Mouse (Mus musculus) hindbrain, embryonic 11.5 days (tissue): Measurements from ENCODE around the gene Ercc6. TPM values are rescaled to one million over a fixed set of nuclear protein-coding genes. Genes with fewer than 3 reads are reported as not detected.

ENCODE experiments used
- ATAC-seq: fragments of 200-750 bp; cut with Nextera tagmentation; 2 replicates; pipeline ENCODE4 v1.8.0; 2017; ENCODE audit warnings: mild to moderate bottlenecking, moderate TSS enrichment, moderate library complexity; ENCODE audit not compliant: low FRiP score
- DNase-seq: peaks from one replicate; pipeline ENCODE4 v3.0.0-alpha.2; 2015; ENCODE audit warnings: low spot score
- H3K27ac ChIP-seq: fragments of 300-500 bp; sonication (generic); 2 replicates; pipeline ENCODE4 v1.5.1; 2014; ENCODE audit warnings: mild to moderate bottlenecking, low read depth, low read length
- H3K27me3 ChIP-seq: fragments of 300-500 bp; sonication (generic); 2 replicates; pipeline ENCODE4 v1.6.1; 2014; ENCODE audit warnings: mild to moderate bottlenecking, low read length, moderate library complexity, mixed read lengths; ENCODE audit not compliant: control insufficient read depth, insufficient read depth
- H3K36me3 ChIP-seq: fragments of 300-500 bp; sonication (generic); 2 replicates; pipeline ENCODE4 v1.6.1; 2014; ENCODE audit warnings: mild to moderate bottlenecking, low read length, moderate library complexity, mixed read lengths; ENCODE audit not compliant: control insufficient read depth, insufficient read depth
- H3K4me1 ChIP-seq: fragments of 300-500 bp; sonication (generic); replicated peaks from 2 replicates; pipeline ENCODE4 v1.6.1; 2014; ENCODE audit warnings: low read length, mixed read lengths; ENCODE audit not compliant: control insufficient read depth, insufficient read depth
- H3K4me2 ChIP-seq: fragments of 300-500 bp; sonication (generic); replicated peaks from 2 replicates; pipeline ENCODE4 v1.6.1; 2014; ENCODE audit warnings: mild to moderate bottlenecking, low read depth, low read length
- H3K4me3 ChIP-seq: fragments of 300-500 bp; sonication (generic); 2 replicates; pipeline ENCODE4 v1.5.1; 2014; ENCODE audit warnings: low read depth, low read length
- H3K9ac ChIP-seq: fragments of 300-500 bp; sonication (generic); 2 replicates; pipeline ENCODE4 v1.6.1; 2014; ENCODE audit warnings: low read depth, low read length
- H3K9me3 ChIP-seq: fragments of 300-500 bp; sonication (generic); 2 replicates; pipeline ENCODE4 v1.6.1; 2016; ENCODE audit warnings: low read length; ENCODE audit not compliant: control insufficient read depth
- WGBS: fragments of 180-500 bp; shearing (Covaris S2); extraction: QIAGEN DNeasy Blood & Tissue Kit; methylation state at CpG from one replicate; pipeline ENCODE4 v1.1.7; 2014; 5-methylcytosine and 5-hydroxymethylcytosine counted together
- polyA plus RNA-seq: library from polyadenylated mRNA; unstranded; fragments of >200 nt; fragmentation: Nextera tagmentation; extraction: Ambion mirVana; gene quantifications from 2 replicates; pipeline ENCODE4 v1.2.1, GENCODE M21; 2014

Ercc6 gene
- polyA plus RNA-seq, 1 experiment from 2014 or later, result 32.4 TPM

GRCm38 (mm10) chr14:32482061-32482460, 31.3 kb upstream of the Ercc6 start:
- no peak overlapping the region for H3K4me3 ChIP-seq
- H3K4me1 ChIP-seq, result no peaks in the 10 kb centered on the region
- no peaks in the 10 kb centered on the region for H3K27me3 ChIP-seq
- H3K9me3 ChIP-seq, result no peaks in the 10 kb centered on the region
- no peak for ATAC-seq
- H3K36me3 ChIP-seq, result no peaks in the 10 kb centered on the region
- DNase-seq, result peak; percentile 63
- no peak overlapping the region for H3K9ac ChIP-seq
- WGBS, result 9% methylated on average over 3 of the region's 3 CpGs
- H3K27ac ChIP-seq, result no peak overlapping the region
- H3K4me2 ChIP-seq, result no peak overlapping the region

GRCm38 (mm10) chr14:32492521-32492920, 20.8 kb upstream of the Ercc6 start:
- 24% methylated on average over 13 of the region's 13 CpGs for WGBS
- H3K9ac ChIP-seq, result no peak overlapping the region
- H3K9me3 ChIP-seq, result no peaks in the 10 kb centered on the region
- H3K36me3 ChIP-seq, result no peaks in the 10 kb centered on the region
- peak overlapping the region; percentile 9 for H3K4me2 ChIP-seq
- no peaks in the 10 kb centered on the region for H3K4me1 ChIP-seq
- ATAC-seq, result no peak
- peak; percentile 19 for DNase-seq
- no peak overlapping the region for H3K27ac ChIP-seq
- H3K4me3 ChIP-seq, result no peak overlapping the region
- H3K27me3 ChIP-seq, result no peaks in the 10 kb centered on the region; the same call in 1 of the 2 replicates

GRCm38 (mm10) chr14:32496115-32496850, 17.0 kb upstream of the Ercc6 start:
- Histone ChIP-seq H3K4me1 (no peaks in the 10 kb centered on the region), H3K4me2 (no peak overlapping the region), H3K27ac (no peak overlapping the region), H3K4me3 (no peak overlapping the region), H3K36me3 (no peaks in the 10 kb centered on the region), H3K27me3 (no peaks in the 10 kb centered on the region; the same call in 1 of the 2 replicates), H3K9me3 (no peaks in the 10 kb centered on the region), H3K9ac (no peak overlapping the region)
- ATAC-seq (no peak), DNase-seq (no peak)
- WGBS, result 83% methylated on average over 8 of the region's 8 CpGs

- 70% methylated on average over 2 of the region's 2 CpGs for WGBS
- no peak overlapping the region for H3K4me2 ChIP-seq
- H3K4me1 ChIP-seq, result no peaks in the 10 kb centered on the region
- H3K36me3 ChIP-seq, result no peaks in the 10 kb centered on the region
- H3K4me3 ChIP-seq, result no peak overlapping the region
- H3K27me3 ChIP-seq, result no peaks in the 10 kb centered on the region
- DNase-seq, result no peak
- ATAC-seq, result no peak
- H3K9me3 ChIP-seq, result no peaks in the 10 kb centered on the region
- no peak overlapping the region for H3K9ac ChIP-seq
- no peak overlapping the region for H3K27ac ChIP-seq
These were observed 12.0 kb upstream of the Ercc6 start for GRCm38 (mm10) chr14:32501303-32501702.

GRCm38 (mm10) chr14:32502764-32503688, 10.3 kb upstream of the Ercc6 start:
- Histone ChIP-seq H3K9ac (no peak overlapping the region), H3K36me3 (no peaks in the 10 kb centered on the region), H3K27me3 (no peaks in the 10 kb centered on the region), H3K4me2 (no peak overlapping the region), H3K27ac (no peak overlapping the region), H3K4me3 (no peak overlapping the region), H3K4me1 (no peaks in the 10 kb centered on the region), H3K9me3 (no peaks in the 10 kb centered on the region)
- ATAC-seq, result no peak
- WGBS, result 80% methylated on average over 9 of the region's 9 CpGs
- no peak for DNase-seq

- Histone ChIP-seq H3K9ac (no peak overlapping the region), H3K9me3 (no peaks in the 10 kb centered on the region), H3K27ac (no peak overlapping the region), H3K4me3 (no peak overlapping the region), H3K36me3 (no peaks in the 10 kb centered on the region), H3K27me3 (no peaks in the 10 kb centered on the region), H3K4me1 (no peaks in the 10 kb centered on the region; the same call in 1 of the 2 replicates), H3K4me2 (no peak overlapping the region)
- DNase-seq (no peak), ATAC-seq (no peak)
- WGBS, result 88% methylated on average over 1 of the region's 1 CpGs
These were observed 9.4 kb upstream of the Ercc6 start for GRCm38 (mm10) chr14:32503897-32504296.

GRCm38 (mm10) chr14:32506329-32506728, 7.0 kb upstream of the Ercc6 start:
- Histone ChIP-seq H3K27me3 (no peaks in the 10 kb centered on the region), H3K4me1 (no peaks in the 10 kb centered on the region; the same call in 1 of the 2 replicates), H3K9me3 (no peaks in the 10 kb centered on the region), H3K27ac (no peak overlapping the region), H3K36me3 (no peaks in the 10 kb centered on the region), H3K4me2 (no peak overlapping the region), H3K9ac (no peak overlapping the region), H3K4me3 (no peak overlapping the region)
- WGBS, result 89% methylated on average over 10 of the region's 10 CpGs
- DNase-seq (no peak), ATAC-seq (no peak)

- no peaks in the 10 kb centered on the region for H3K27me3 ChIP-seq
- H3K36me3 ChIP-seq, result no peaks in the 10 kb centered on the region
- no peak overlapping the region for H3K9ac ChIP-seq
- no peak for DNase-seq
- H3K9me3 ChIP-seq, result no peaks in the 10 kb centered on the region
- no peak overlapping the region for H3K4me2 ChIP-seq
- H3K4me1 ChIP-seq, result no peaks in the 10 kb centered on the region; the same call in 1 of the 2 replicates
- WGBS, result 83% methylated on average over 4 of the region's 4 CpGs
- no peak overlapping the region for H3K27ac ChIP-seq
- no peak for ATAC-seq
- H3K4me3 ChIP-seq, result no peak overlapping the region
These were observed 6.1 kb upstream of the Ercc6 start for GRCm38 (mm10) chr14:32507216-32507615.
